Mouse (Mus musculus): Measurements from ENCODE around the gene Gm11096. TPM values are rescaled to one million over a fixed set of nuclear protein-coding genes. Genes with fewer than 3 reads are reported as not detected.

The Gm11096 gene
- total and polyA plus RNA-seq, 2 experiments from 2014 or later = not detected

DNA sequence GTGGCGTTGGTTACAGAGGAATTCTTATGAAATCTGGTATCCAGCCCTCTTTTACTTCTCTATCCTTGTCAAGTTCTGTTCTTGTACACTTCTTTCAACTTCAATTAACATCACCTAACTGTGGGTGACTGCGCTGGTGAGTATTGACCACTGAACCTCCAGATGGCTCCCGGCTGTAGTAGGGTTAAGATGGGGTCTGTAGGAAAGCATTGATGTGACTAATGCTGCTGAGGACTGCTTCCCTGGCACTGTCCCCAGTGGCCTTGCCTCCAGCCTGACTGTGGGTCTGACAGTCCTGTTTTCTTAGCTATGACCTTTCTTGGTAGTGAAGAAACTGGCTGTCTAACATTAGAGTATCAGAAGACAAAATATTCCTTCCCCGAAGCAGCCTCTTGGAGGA is 38.4 kb upstream of the Gm11096 start:
- H3K4me3 ChIP-seq (ENCODE audit: low read depth, low read length) = no peak overlapping the region
- H3K4me1 ChIP-seq (ENCODE audit: control insufficient read depth, insufficient read depth) = peaks cover 26% of the 10 kb centered on the region
- no peak overlapping the region for H3K9ac ChIP-seq (replicated peaks; ENCODE audit: low read depth, low read length)
- ATAC-seq (ENCODE audit: insufficient read depth, low read depth) (peak; percentile 55), DNase-seq (ENCODE audit: low spot score) (no peak)
- H3K4me2 ChIP-seq (ENCODE audit: low read depth, low read length) = no peak overlapping the region
- H3K36me3 ChIP-seq (replicated peaks; ENCODE audit: control insufficient read depth, insufficient read depth, low read length) = peaks cover 42% of the 10 kb centered on the region
- no peaks in the 10 kb centered on the region for H3K9me3 ChIP-seq (replicated peaks; ENCODE audit: control insufficient read depth, low read length)
- no peaks in the 10 kb centered on the region for H3K27me3 ChIP-seq (ENCODE audit: control insufficient read depth, insufficient read depth, low read length)
- WGBS = 70% methylated on average over 4 of the region's 4 CpGs
- TF ChIP-seq EP300 (IDR thresholded peaks at IDR 0.05; ENCODE audit: low read depth) (no peak; the same call in 1 of the 2 replicates), CTCF (IDR thresholded peaks at IDR 0.05; ENCODE audit: low read depth) (no peak; the same call in 1 of the 2 replicates)
- H3K27ac ChIP-seq (ENCODE audit: low read depth) = peak overlapping the region; percentile 75

DNA sequence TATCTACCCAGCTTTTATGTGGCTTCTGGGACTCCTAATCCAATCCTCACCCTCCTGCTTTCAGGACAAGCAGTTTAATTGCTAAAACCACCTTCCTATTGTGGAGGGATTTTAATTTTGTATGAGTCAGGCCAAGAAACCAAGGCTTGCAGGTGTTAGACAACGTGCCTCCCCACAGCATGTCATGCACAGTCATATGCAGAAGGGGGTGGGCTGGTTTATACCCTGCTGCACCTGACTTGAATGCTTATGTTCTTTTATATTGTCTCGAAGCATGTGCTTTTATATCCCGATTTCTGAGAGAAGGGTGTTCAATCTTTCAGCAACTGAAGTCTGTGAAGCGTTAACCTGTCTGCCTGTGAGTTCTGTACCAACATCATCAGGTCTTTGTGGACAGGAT is 37.3 kb upstream of the Gm11096 start:
- Histone ChIP-seq H3K36me3 (replicated peaks; ENCODE audit: control insufficient read depth, insufficient read depth, low read length) (peaks cover 42% of the 10 kb centered on the region), H3K9ac (replicated peaks; ENCODE audit: low read depth, low read length) (no peak overlapping the region), H3K9me3 (replicated peaks; ENCODE audit: control insufficient read depth, low read length) (no peaks in the 10 kb centered on the region), H3K4me2 (ENCODE audit: low read depth, low read length) (no peak overlapping the region), H3K4me1 (ENCODE audit: control insufficient read depth, insufficient read depth) (peaks cover 26% of the 10 kb centered on the region), H3K27ac (ENCODE audit: low read depth) (peak overlapping the region; percentile 75), H3K27me3 (ENCODE audit: control insufficient read depth, insufficient read depth, low read length) (no peaks in the 10 kb centered on the region), H3K4me3 (ENCODE audit: low read depth, low read length) (no peak overlapping the region)
- TF ChIP-seq CTCF (IDR thresholded peaks at IDR 0.05; ENCODE audit: low read depth) = no peak
- no peak for TF ChIP-seq EP300 (IDR thresholded peaks at IDR 0.05; ENCODE audit: low read depth)
- ATAC-seq (ENCODE audit: insufficient read depth, low read depth) (no peak), DNase-seq (ENCODE audit: low spot score) (no peak)
- WGBS = 77% methylated on average over 4 of the region's 4 CpGs

DNA sequence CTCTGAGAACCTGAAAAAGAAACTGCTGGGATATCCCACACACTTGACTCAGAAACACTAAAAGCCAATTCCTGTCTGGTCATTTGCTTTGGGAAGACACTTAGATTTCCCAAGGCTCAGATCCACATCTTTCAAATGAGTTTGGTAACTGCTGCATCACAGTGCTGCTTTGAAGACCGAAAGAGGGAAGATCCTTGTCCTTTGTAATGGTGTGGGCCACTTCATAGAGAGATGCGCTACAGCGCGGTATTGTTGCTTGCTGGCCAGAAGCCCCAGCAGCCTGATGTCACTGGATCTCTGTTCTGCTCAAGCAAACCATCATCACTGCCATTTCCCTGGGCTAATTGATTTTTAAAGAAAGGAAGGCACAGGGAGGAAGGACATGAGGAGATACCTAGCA is 28.8 kb upstream of the Gm11096 start:
- Histone ChIP-seq H3K9ac (replicated peaks; ENCODE audit: low read depth, low read length) (no peak overlapping the region), H3K27me3 (ENCODE audit: control insufficient read depth, insufficient read depth, low read length) (no peaks in the 10 kb centered on the region), H3K9me3 (replicated peaks; ENCODE audit: control insufficient read depth, low read length) (no peaks in the 10 kb centered on the region), H3K36me3 (replicated peaks; ENCODE audit: control insufficient read depth, insufficient read depth, low read length) (peaks cover 45% of the 10 kb centered on the region), H3K4me3 (ENCODE audit: low read depth, low read length) (no peak overlapping the region), H3K27ac (ENCODE audit: low read depth) (no peak overlapping the region), H3K4me2 (ENCODE audit: low read depth, low read length) (no peak overlapping the region), H3K4me1 (ENCODE audit: control insufficient read depth, insufficient read depth) (peaks cover 5% of the 10 kb centered on the region; the same call in 1 of the 2 replicates)
- 78% methylated on average over 4 of the region's 4 CpGs for WGBS
- TF ChIP-seq CTCF (IDR thresholded peaks at IDR 0.05; ENCODE audit: low read depth) (no peak), EP300 (IDR thresholded peaks at IDR 0.05; ENCODE audit: low read depth) (no peak)
- ATAC-seq (ENCODE audit: insufficient read depth, low read depth) (no peak), DNase-seq (ENCODE audit: low spot score) (no peak)

GRCm38 (mm10) chr17:81416361-81417114 is 25.0 kb upstream of the Gm11096 start:
- WGBS = 83% methylated on average over 6 of the region's 6 CpGs
- H3K4me3 ChIP-seq (ENCODE audit: low read depth, low read length) = no peak overlapping the region
- no peak for TF ChIP-seq EP300 (IDR thresholded peaks at IDR 0.05; ENCODE audit: low read depth)
- TF ChIP-seq CTCF (IDR thresholded peaks at IDR 0.05; ENCODE audit: low read depth) = no peak
- no peak overlapping the region for H3K9ac ChIP-seq (replicated peaks; ENCODE audit: low read depth, low read length)
- H3K27me3 ChIP-seq (ENCODE audit: control insufficient read depth, insufficient read depth, low read length) = no peaks in the 10 kb centered on the region
- H3K4me1 ChIP-seq (ENCODE audit: control insufficient read depth, insufficient read depth) = peaks cover 5% of the 10 kb centered on the region; the same call in 1 of the 2 replicates
- ATAC-seq (ENCODE audit: insufficient read depth, low read depth) = no peak
- H3K9me3 ChIP-seq (replicated peaks; ENCODE audit: control insufficient read depth, low read length) = no peaks in the 10 kb centered on the region
- DNase-seq (ENCODE audit: low spot score) = no peak
- peaks cover 47% of the 10 kb centered on the region for H3K36me3 ChIP-seq (replicated peaks; ENCODE audit: control insufficient read depth, insufficient read depth, low read length)
- no peak overlapping the region for H3K27ac ChIP-seq (ENCODE audit: low read depth)
- H3K4me2 ChIP-seq (ENCODE audit: low read depth, low read length) = no peak overlapping the region

DNA sequence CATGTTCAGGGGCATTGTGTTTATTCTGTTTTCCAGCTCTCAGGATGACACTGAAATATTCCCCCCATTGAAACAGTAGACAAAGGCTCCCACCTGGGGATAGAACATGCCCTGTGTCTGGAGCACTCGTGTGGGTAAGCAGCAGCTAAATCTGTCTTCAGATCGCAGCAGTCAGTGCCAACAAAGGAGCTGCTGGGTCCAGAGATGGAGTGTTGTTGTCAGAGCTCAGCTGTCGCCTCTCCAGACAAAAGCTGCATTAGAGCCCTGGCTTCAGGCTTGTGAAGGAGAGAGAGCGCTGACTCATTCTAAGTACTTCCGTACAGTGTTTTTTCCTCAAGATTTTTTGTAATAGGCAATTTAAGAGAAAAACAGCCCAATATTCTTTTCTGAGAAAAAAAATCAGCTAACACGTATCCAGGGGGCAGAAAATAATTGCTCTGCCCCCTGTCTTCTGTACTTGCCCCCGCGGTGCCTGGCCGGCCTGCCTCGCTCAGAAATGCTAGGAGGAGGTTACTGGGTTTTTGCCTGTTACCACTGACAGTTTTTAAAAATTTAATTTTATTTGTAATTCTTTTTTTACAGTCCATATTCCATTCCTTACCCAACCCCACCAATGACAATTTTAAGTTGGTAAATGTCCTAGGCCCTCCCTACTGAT is 21.6 kb upstream of the Gm11096 start:
- Histone ChIP-seq H3K27me3 (ENCODE audit: control insufficient read depth, insufficient read depth, low read length) (no peaks in the 10 kb centered on the region), H3K9ac (replicated peaks; ENCODE audit: low read depth, low read length) (no peak overlapping the region), H3K4me3 (ENCODE audit: low read depth, low read length) (no peak overlapping the region), H3K27ac (ENCODE audit: low read depth) (peak overlapping the region; percentile 39; the same call in 1 of the 2 replicates), H3K4me2 (ENCODE audit: low read depth, low read length) (no peak overlapping the region), H3K4me1 (ENCODE audit: control insufficient read depth, insufficient read depth) (no peaks in the 10 kb centered on the region), H3K36me3 (replicated peaks; ENCODE audit: control insufficient read depth, insufficient read depth, low read length) (peaks cover 61% of the 10 kb centered on the region), H3K9me3 (replicated peaks; ENCODE audit: control insufficient read depth, low read length) (no peaks in the 10 kb centered on the region)
- WGBS = 67% methylated on average over 10 of the region's 10 CpGs
- TF ChIP-seq EP300 (IDR thresholded peaks at IDR 0.05; ENCODE audit: low read depth) (no peak), CTCF (IDR thresholded peaks at IDR 0.05; ENCODE audit: low read depth) (no peak)
- no peak for DNase-seq (ENCODE audit: low spot score)
- ATAC-seq (ENCODE audit: insufficient read depth, low read depth) = no peak
